Mouse (Mus musculus): ENCODE results near the gene Robo3.

GRCm38 (mm10) chr9:37371232-37371801, 61.7 kb downstream of the Robo3 start:
- TF ChIP-seq CTCF (IDR thresholded peaks at IDR 0.05; ENCODE audit: low read depth) (no peak), EP300 (IDR thresholded peaks at IDR 0.05; ENCODE audit: low read depth) (no peak)
